Mouse (Mus musculus): Measurements from ENCODE around the gene Abca8a. TPM values are rescaled to one million over a fixed set of nuclear protein-coding genes. Genes with fewer than 3 reads are reported as not detected.

Gene Abca8a
- total and polyA plus RNA-seq, 3 experiments, result 0.08 TPM; not detected in 2

DNA sequence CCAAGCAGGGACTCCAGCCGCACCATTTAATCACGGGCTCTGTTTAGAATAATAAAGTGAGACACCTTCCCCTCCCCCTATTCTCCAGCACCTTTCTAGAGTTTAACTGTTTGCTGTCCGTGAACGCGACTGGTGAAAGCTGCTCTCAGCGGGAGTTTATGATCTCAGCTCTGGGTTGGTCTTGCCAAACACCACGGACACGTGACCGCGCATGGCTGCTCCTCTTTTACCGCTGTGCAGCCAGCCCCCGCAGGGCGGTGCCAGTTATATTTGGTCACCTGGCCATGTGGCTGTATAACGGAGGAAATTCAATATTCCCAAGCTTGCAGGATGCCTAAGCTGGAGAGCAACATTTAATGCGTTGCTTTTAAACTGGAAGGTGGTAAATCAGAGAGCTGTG lies 100.2 kb downstream of the Abca8a start, which contains the start of gene Abca8b (continued):
- TF ChIP-seq MEF2A (IDR thresholded peaks at IDR 0.05; ENCODE audit: borderline replicate concordance, low read depth, low read length), result no peak
- peak; percentile 75 for TF ChIP-seq MXI1 (IDR thresholded peaks at IDR 0.05; ENCODE audit: low read depth, low read length)
- no peak for TF ChIP-seq JUN (IDR thresholded peaks at IDR 0.05; ENCODE audit: insufficient read depth, low read depth, low read length)
- TF ChIP-seq HCFC1 (IDR thresholded peaks at IDR 0.05; ENCODE audit: low read depth, low read length), result peak; percentile 19; the same call in 1 of the 2 replicates
- no peak for TF ChIP-seq SMC3 (IDR thresholded peaks at IDR 0.05; ENCODE audit: low read depth, low read length)
- no peak for TF ChIP-seq ZNF384 (IDR thresholded peaks at IDR 0.05; ENCODE audit: low read depth, low read length)
- TF ChIP-seq ELF1 (IDR thresholded peaks at IDR 0.05; ENCODE audit: low read depth, low read length), result no peak
- no peak; the same call in 1 of the 2 replicates for TF ChIP-seq TCF12 (IDR thresholded peaks at IDR 0.05; ENCODE audit: low read depth, low read length)
- TF ChIP-seq NRF1 (IDR thresholded peaks at IDR 0.05; ENCODE audit: low read depth, low read length), result peak; percentile 62
- TF ChIP-seq MYC (IDR thresholded peaks at IDR 0.05; ENCODE audit: low read depth, low read length), result peak; percentile 64; the same call in 1 of the 2 replicates
- TF ChIP-seq PAX5 (IDR thresholded peaks at IDR 0.05; ENCODE audit: low read length), result no peak
- no peak; the same call in 1 of the 2 replicates for TF ChIP-seq RAD21 (IDR thresholded peaks at IDR 0.05; ENCODE audit: low read depth, low read length)
- TF ChIP-seq GABPA (IDR thresholded peaks at IDR 0.05; ENCODE audit: insufficient replicate concordance, low read depth, low read length), result no peak
- TF ChIP-seq MAX (IDR thresholded peaks at IDR 0.05; ENCODE audit: low read length), result peak; percentile 96
- TF ChIP-seq ZKSCAN1 (IDR thresholded peaks at IDR 0.05; ENCODE audit: borderline replicate concordance, low read depth, low read length), result no peak

DNA sequence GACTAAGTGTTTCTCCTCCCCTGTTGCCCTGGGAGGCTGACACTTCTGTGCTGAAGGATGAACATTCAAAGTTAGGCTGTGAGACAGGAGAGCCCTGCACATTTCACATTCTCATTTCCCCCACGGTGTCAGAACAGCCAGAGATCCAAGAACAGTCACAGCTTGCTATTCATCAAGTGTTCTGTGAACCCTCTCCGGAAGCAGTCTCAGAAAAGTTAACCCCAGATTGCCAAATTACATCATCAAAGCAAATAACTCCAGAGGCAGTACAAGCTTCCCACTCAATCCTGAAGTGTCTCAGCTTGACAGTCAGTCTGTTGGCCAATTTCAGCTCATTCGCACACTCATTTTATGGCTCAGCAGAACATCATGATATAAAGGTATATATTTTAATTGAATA lies 100.8 kb downstream of the Abca8a start:
- dilution Hi-C loops (cut with MboI; ENCODE audit: extremely low pct_ligation_motif_present, extremely low pct_unique_long_range_greater_than_20kb, low sequenced_read_pairs), result no loop called here
- H3K36me3 ChIP-seq (replicated peaks in 1 of 2; ENCODE audit: control insufficient read depth in 1 of 2, insufficient read depth in 1 of 2, low read length in 1 of 2), result no peaks in the 10 kb centered on the region
- no peaks in the 10 kb centered on the region for H3K9me3 ChIP-seq (replicated peaks; ENCODE audit: low read length)

DNA sequence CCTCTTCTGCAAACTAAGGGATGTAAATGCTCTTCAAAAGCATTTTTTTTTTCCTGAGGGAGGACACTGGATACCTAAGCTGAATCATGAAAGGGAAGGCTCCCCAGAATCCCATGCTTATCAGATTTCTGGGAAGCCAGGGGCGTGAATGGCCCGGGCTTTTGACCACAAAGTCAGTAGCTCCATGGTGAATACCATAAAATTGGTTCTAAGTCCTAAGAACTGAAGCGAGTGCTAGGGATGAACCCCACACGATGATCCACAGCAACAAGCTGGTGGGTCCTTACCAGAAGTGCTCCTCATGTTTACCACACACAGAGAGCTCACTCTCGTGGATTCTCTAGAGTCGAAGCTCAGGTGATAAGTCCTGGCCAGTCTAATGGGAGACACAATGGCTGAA lies 101.8 kb downstream of the Abca8a start:
- peaks cover 5 to 36% of the 10 kb centered on the region in 2 experiments for H3K4me1 ChIP-seq (ENCODE audit: control insufficient read depth in 1 of 2, insufficient read depth in 2 of 2)
- DNase-seq (ENCODE audit: extremely low read depth), result no peak
- H3K36me3 ChIP-seq (replicated peaks in 1 of 2; ENCODE audit: control insufficient read depth in 1 of 2, insufficient read depth in 1 of 2, low read length in 1 of 2), result no peaks in the 10 kb centered on the region
- H3K9me3 ChIP-seq (replicated peaks; ENCODE audit: low read length), result no peaks in the 10 kb centered on the region
- no peak overlapping the region for H3K4me2 ChIP-seq (ENCODE audit: insufficient read depth, low read depth, poor library complexity, severe bottlenecking)
- in situ Hi-C loops (cut with MboI; ENCODE audit: low pct_ligation_motif_present, low pct_unique_long_range_greater_than_20kb, low sequenced_read_pairs) (no loop called here), dilution Hi-C loops (cut with MboI; ENCODE audit: extremely low pct_ligation_motif_present, extremely low pct_unique_long_range_greater_than_20kb, low sequenced_read_pairs) (no loop called here)
- no peak overlapping the region for H3K9ac ChIP-seq (ENCODE audit: insufficient read depth, low read depth)
- H3K27me3 ChIP-seq (replicated peaks), result no peaks in the 10 kb centered on the region
- H3K27ac ChIP-seq (ENCODE audit: insufficient read depth, low read depth), result no peak overlapping the region
- no peaks in the 10 kb centered on the region for H3K79me2 ChIP-seq (replicated peaks; ENCODE audit: control insufficient read depth, extremely low read depth, insufficient read depth, poor library complexity, severe bottlenecking)
- TF ChIP-seq ETS1 (conservative IDR thresholded peaks at IDR 0.05; ENCODE audit: low read depth, low read length) (no peak), CHD2 (IDR thresholded peaks at IDR 0.05; ENCODE audit: low read length) (no peak), CTCF (conservative IDR thresholded peaks at IDR 0.05 in 1 of 2, IDR thresholded peaks at IDR 0.05 in 1 of 2; ENCODE audit: low read depth in 2 of 2, low read length in 2 of 2) (no peak), HCFC1 (IDR thresholded peaks at IDR 0.05; ENCODE audit: low read depth, low read length) (no peak), ZKSCAN1 (IDR thresholded peaks at IDR 0.05; ENCODE audit: borderline replicate concordance, low read depth, low read length) (no peak), ZC3H11A (IDR thresholded peaks at IDR 0.05; ENCODE audit: low read depth, low read length) (no peak), PAX5 (IDR thresholded peaks at IDR 0.05; ENCODE audit: low read length) (no peak), JUN (IDR thresholded peaks at IDR 0.05; ENCODE audit: insufficient read depth, low read depth, low read length) (no peak), TBP (conservative IDR thresholded peaks at IDR 0.05; ENCODE audit: low read depth, low read length) (no peak), NELFE (IDR thresholded peaks at IDR 0.05; ENCODE audit: low read depth, low read length) (no peak), ELF1 (IDR thresholded peaks at IDR 0.05; ENCODE audit: low read depth, low read length) (no peak), RAD21 (IDR thresholded peaks at IDR 0.05; ENCODE audit: low read depth, low read length) (no peak), ZNF384 (IDR thresholded peaks at IDR 0.05; ENCODE audit: low read depth, low read length) (no peak)
- no peak overlapping the region for H3K4me3 ChIP-seq (replicated peaks in 1 of 3; ENCODE audit: low read depth in 2 of 3, low read length in 2 of 3, poor library complexity in 1 of 3)

More for the DNA sequence above, 100.8 kb downstream of the Abca8a start:
- peak overlapping the region; percentile 73 for H3K4me2 ChIP-seq (ENCODE audit: insufficient read depth, low read depth, poor library complexity, severe bottlenecking)
- in situ Hi-C loops (cut with MboI; ENCODE audit: low pct_ligation_motif_present, low pct_unique_long_range_greater_than_20kb, low sequenced_read_pairs), result no loop called here
- H3K27me3 ChIP-seq (replicated peaks), result no peaks in the 10 kb centered on the region
- H3K9ac ChIP-seq (ENCODE audit: insufficient read depth, low read depth), result peak overlapping the region; percentile 64
- H3K27ac ChIP-seq (ENCODE audit: insufficient read depth, low read depth), result no peak overlapping the region
- peak; percentile 12 for DNase-seq (ENCODE audit: extremely low read depth)
- no peaks in the 10 kb centered on the region for H3K79me2 ChIP-seq (replicated peaks; ENCODE audit: control insufficient read depth, extremely low read depth, insufficient read depth, poor library complexity, severe bottlenecking)
- peak overlapping the region in 2 of 3 experiments; percentile 40 to 49 for H3K4me3 ChIP-seq (replicated peaks in 1 of 3; ENCODE audit: low read depth in 2 of 3, low read length in 2 of 3, poor library complexity in 1 of 3)
- H3K4me1 ChIP-seq (ENCODE audit: control insufficient read depth in 1 of 2, insufficient read depth in 2 of 2), result peaks cover 5 to 35% of the 10 kb centered on the region in 2 experiments
- TF ChIP-seq KAT2A (IDR thresholded peaks at IDR 0.05; ENCODE audit: insufficient replicate concordance, low read length) (no peak), SMC3 (IDR thresholded peaks at IDR 0.05; ENCODE audit: low read depth, low read length) (no peak), UBTF (IDR thresholded peaks at IDR 0.05; ENCODE audit: low read depth, low read length) (no peak)
